Mouse (Mus musculus) embryonic fibroblast, embryonic 13.5 days (primary cell): ENCODE data around the gene Cdk17.

Experiments used
- CTCF ChIP-seq: IDR thresholded peaks from 2 replicates; pipeline ENCODE4 v1.5.1; 2011; ENCODE audit warnings: mild to moderate bottlenecking, control low read depth, low read length, moderate library complexity, borderline replicate concordance; ENCODE audit not compliant: insufficient read depth
- POLR2A ChIP-seq: IDR thresholded peaks from 2 replicates; pipeline ENCODE4 v1.6.1; 2011; ENCODE audit warnings: low read depth, mild to moderate bottlenecking, control low read depth, low read length, moderate library complexity

- TF ChIP-seq CTCF (no peak), POLR2A (no peak)
These were observed 8.0 kb upstream of the Cdk17 start for GRCm38 (mm10) chr10:93152698-93153097.
